Mouse (Mus musculus): ENCODE results near the gene Kcna2.

GRCm38 (mm10) chr3:107127667-107128066 is 26.7 kb downstream of the Kcna2 start:
- TF ChIP-seq CTCF (IDR thresholded peaks at IDR 0.05; ENCODE audit: borderline replicate concordance, insufficient read depth, low read depth, low read length) (no peak), POLR2A (IDR thresholded peaks at IDR 0.05; ENCODE audit: borderline replicate concordance, insufficient read depth, low read length) (no peak)
